Mouse (Mus musculus) left cerebral cortex, adult 11 months (tissue): ENCODE measurements around the gene Olfr701.

Experiments
- DNase-seq: peaks from one replicate; pipeline ENCODE4 v3.0.0; 2022; ENCODE audit warnings: low spot score

Gene Olfr701

GRCm38 (mm10) chr7:106813829-106814228 lies at the start of gene Olfr701:
Olfr701 (plus strand) TSS chr7:106814129.
- no peak for DNase-seq

- DNase-seq, result no peak
Measured at GRCm38 (mm10) chr7:106788330-106788729, 25.6 kb upstream of the Olfr701 start.

GRCm38 (mm10) chr7:106793098-106793497 lies 20.8 kb upstream of the Olfr701 start, which contains the start of gene Olfr699:
Olfr699 (minus strand) TSS chr7:106793198.
- no peak for DNase-seq

GRCm38 (mm10) chr7:106808734-106809133 lies 5.2 kb upstream of the Olfr701 start, which contains the start of gene Olfr700:
Olfr700 (minus strand) TSS chr7:106808834.
- DNase-seq, result no peak

- DNase-seq, result no peak
Measured at GRCm38 (mm10) chr7:106815775-106816174, 1.8 kb downstream of the Olfr701 start.

GRCm38 (mm10) chr7:106818414-106818813 lies 4.5 kb downstream of the Olfr701 start:
- no peak for DNase-seq

GRCm38 (mm10) chr7:106833793-106834192 lies 19.9 kb downstream of the Olfr701 start, which contains the start of gene Olfr702:
Olfr702 (minus strand) TSS chr7:106833893.
- no peak for DNase-seq

GRCm38 (mm10) chr7:106843060-106843459 lies 29.1 kb downstream of the Olfr701 start, which contains the start of gene Olfr703:
Olfr703 (plus strand) TSS chr7:106843360.
- no peak for DNase-seq

GRCm38 (mm10) chr7:106862885-106863284 lies 49.0 kb downstream of the Olfr701 start, which contains the start of gene Olfr704:
Olfr704 (plus strand) TSS chr7:106863185.
- no peak for DNase-seq
